In genomic region chr12:118301072-118301865, GRCm38 (mm10) we compare ENCODE assay signal across 8 mouse cellular contexts. TPM values are rescaled to one million over a fixed set of nuclear protein-coding genes. Genes with fewer than 3 reads are reported as not detected.
DNase-seq lines count a peak whose midpoint lies in the region; ATAC-seq and TF ChIP-seq lines count a peak whose summit lies in the region.

TSS of gene Sp4 (minus strand) at chr12:118301440.

- TF ChIP-seq CTCF in bone marrow, adult 2 months (IDR thresholded peaks at IDR 0.05; ENCODE audit: control insufficient read depth, insufficient read depth, low read length): no peak
- peak; percentile 26 for TF ChIP-seq CTCF in midbrain, postnatal 0 days (IDR thresholded peaks at IDR 0.05)

- DNase-seq in 416B (ENCODE audit: low read depth): peak; percentile 95
- peak; percentile 91 for DNase-seq in heart, adult 8-10 months (ENCODE audit: low spot score)
- DNase-seq in kidney, adult 9 months: peak; percentile 94
- DNase-seq in limb, embryonic 14.5 days (ENCODE audit: low spot score): peak; percentile 94
- DNase-seq in midbrain, postnatal 0 days (ENCODE audit: low spot score): peak; percentile 96
- DNase-seq in spleen, postnatal 14 days (ENCODE audit: low spot score in 2 of 2): peak; percentile 84 to 90

- peak; percentile 90 for ATAC-seq in embryonic facial prominence, embryonic 15.5 days (ENCODE audit: insufficient number of reproducible peaks, low FRiP score, low TSS enrichment, low read depth)
- peak; percentile 89 for ATAC-seq in limb, embryonic 14.5 days (ENCODE audit: low FRiP score, low read depth)
- ATAC-seq in midbrain, postnatal 0 days (ENCODE audit: low FRiP score): peak; percentile 92

- WGBS in bone marrow, adult 2 months: under 1% methylated on average over 68 of the region's 78 CpGs
- WGBS in embryonic facial prominence, embryonic 15.5 days: under 1% methylated on average over 51 of the region's 78 CpGs
- 2% methylated on average over 30 of the region's 78 CpGs for WGBS in limb, embryonic 14.5 days
- WGBS in midbrain, postnatal 0 days: under 1% methylated on average over 58 of the region's 78 CpGs

- peak within 1 kb of the TSS; percentile 70 for H3K4me2 ChIP-seq in embryonic facial prominence, embryonic 15.5 days (replicated peaks)
- H3K4me2 ChIP-seq in limb, embryonic 14.5 days (replicated peaks; ENCODE audit: low read depth, low read length, severe bottlenecking): peak within 1 kb of the TSS; percentile 80
- H3K4me2 ChIP-seq in midbrain, postnatal 0 days (ENCODE audit: low read depth, low read length, poor library complexity, severe bottlenecking): peak within 1 kb of the TSS; percentile 57

- no peaks in the 10 kb centered on the region; the same call in 1 of the 2 replicates for H3K4me1 ChIP-seq in bone marrow, adult 2 months (ENCODE audit: control insufficient read depth, insufficient read depth, low read length)
- peaks cover 18% of the 10 kb centered on the region for H3K4me1 ChIP-seq in embryonic facial prominence, embryonic 15.5 days
- H3K4me1 ChIP-seq in limb, embryonic 14.5 days (ENCODE audit: control insufficient read depth, insufficient read depth, low read length): peaks cover 24% of the 10 kb centered on the region
- peaks cover 20% of the 10 kb centered on the region; the same call in 1 of the 2 replicates for H3K4me1 ChIP-seq in midbrain, postnatal 0 days (ENCODE audit: insufficient read depth, low read length)

- no peaks in the 10 kb centered on the region for H3K27me3 ChIP-seq in embryonic facial prominence, embryonic 15.5 days
- H3K27me3 ChIP-seq in limb, embryonic 14.5 days (ENCODE audit: control insufficient read depth, insufficient read depth, low read length): no peaks in the 10 kb centered on the region
- H3K27me3 ChIP-seq in midbrain, postnatal 0 days (ENCODE audit: insufficient read depth, low read length): no peaks in the 10 kb centered on the region

- H3K9me3 ChIP-seq in embryonic facial prominence, embryonic 15.5 days (replicated peaks): no peaks in the 10 kb centered on the region
- H3K9me3 ChIP-seq in limb, embryonic 14.5 days (ENCODE audit: control insufficient read depth, low read length): no peaks in the 10 kb centered on the region
- H3K9me3 ChIP-seq in midbrain, postnatal 0 days (ENCODE audit: low read length): no peaks in the 10 kb centered on the region

- no peaks in the 10 kb centered on the region for H3K36me3 ChIP-seq in embryonic facial prominence, embryonic 15.5 days
- H3K36me3 ChIP-seq in limb, embryonic 14.5 days (ENCODE audit: control insufficient read depth, insufficient read depth, low read length): no peaks in the 10 kb centered on the region; the same call in 1 of the 2 replicates
- no peaks in the 10 kb centered on the region for H3K36me3 ChIP-seq in midbrain, postnatal 0 days (ENCODE audit: insufficient read depth, low read length)

- peak; percentile 73 for TF ChIP-seq POLR2A in bone marrow, adult 2 months (IDR thresholded peaks at IDR 0.05; ENCODE audit: borderline replicate concordance, control insufficient read depth, low read depth, low read length)
- 0 out of 2 replicates have a peak, but pooled peaks have one; percentile 35 for TF ChIP-seq POLR2A in limb, embryonic 14.5 days (IDR thresholded peaks at IDR 0.05; ENCODE audit: borderline replicate concordance, extremely low read depth, insufficient read depth, insufficient read length)

- peak within 1 kb of the TSS; percentile 77 for H3K9ac ChIP-seq in embryonic facial prominence, embryonic 15.5 days
- H3K9ac ChIP-seq in limb, embryonic 14.5 days (ENCODE audit: low read depth, low read length, severe bottlenecking): peak within 1 kb of the TSS; percentile 61
- H3K9ac ChIP-seq in midbrain, postnatal 0 days (replicated peaks; ENCODE audit: low read length, poor library complexity, severe bottlenecking): peak within 1 kb of the TSS; percentile 84

- peak within 1 kb of the TSS; percentile 92 for H3K27ac ChIP-seq in bone marrow, adult 2 months (ENCODE audit: control insufficient read depth, insufficient read depth, low read depth, low read length, poor library complexity)
- H3K27ac ChIP-seq in embryonic facial prominence, embryonic 15.5 days (replicated peaks): peak within 1 kb of the TSS; percentile 95
- peak within 1 kb of the TSS; percentile 96 for H3K27ac ChIP-seq in limb, embryonic 14.5 days (replicated peaks; ENCODE audit: low read depth, low read length)
- peak within 1 kb of the TSS; percentile 97 for H3K27ac ChIP-seq in midbrain, postnatal 0 days (ENCODE audit: low read depth, low read length)

- H3K4me3 ChIP-seq in bone marrow, adult 2 months (replicated peaks; ENCODE audit: control insufficient read depth, low read depth, low read length): peak within 1 kb of the TSS; percentile 85
- H3K4me3 ChIP-seq in embryonic facial prominence, embryonic 15.5 days (replicated peaks): peak within 1 kb of the TSS; percentile 98
- H3K4me3 ChIP-seq in limb, embryonic 14.5 days (replicated peaks; ENCODE audit: low read length): peak within 1 kb of the TSS; percentile 69
- H3K4me3 ChIP-seq in midbrain, postnatal 0 days (ENCODE audit: low read depth, low read length): peak within 1 kb of the TSS; percentile 79

RNA-seq across cellular contexts. Expression of gene Sp4, which starts in this region (rescaled TPM):
- 4.7 and 11.0 TPM in 2 replicates for polyA plus RNA-seq in bone marrow, adult 2 months (2011; ENCODE audit: insufficient read depth, insufficient read length, low replicate concordance, missing spikeins)
- 4.9 and 5.9 TPM in 2 replicates for polyA plus RNA-seq in embryonic facial prominence, embryonic 15.5 days (2015; fragmentation: Nextera tagmentation; extraction: Ambion mirVana)
- total RNA-seq in heart, adult 8-10 months (2022): 10 to 100 TPM in 2 of 4 experiments, 1 to 10 TPM in 2; 9.5 to 14.1 (median 11.7) TPM
- polyA plus RNA-seq in limb, embryonic 14.5 days (2012; rRNA removed): 5.9 and 7.0 TPM in 2 replicates
- polyA plus RNA-seq in limb, embryonic 14.5 days (2014; fragmentation: Nextera tagmentation; extraction: Ambion mirVana): 8.0 and 10.1 TPM in 2 replicates
- 50.8 and 55.2 TPM in 2 replicates for total RNA-seq in midbrain, postnatal 0 days (2014; rRNA removed)
- polyA plus RNA-seq in midbrain, postnatal 0 days (2015; fragmentation: Nextera tagmentation; extraction: Ambion mirVana): 14.3 and 17.4 TPM in 2 replicates

Comparison
In these comparisons a context has a peak if more than half of its experiments do, and no peak if none do; other contexts are left out.
1. Peak in every context shown above with its lines: DNase-seq, ATAC-seq, H3K4me3 ChIP-seq and H3K27ac ChIP-seq.